Mouse (Mus musculus): Measurements from ENCODE around the gene Chdh. TPM values are rescaled to one million over a fixed set of nuclear protein-coding genes. Genes with fewer than 3 reads are reported as not detected.

Gene Chdh
- total and polyA plus RNA-seq, 3 experiments = not detected

DNA sequence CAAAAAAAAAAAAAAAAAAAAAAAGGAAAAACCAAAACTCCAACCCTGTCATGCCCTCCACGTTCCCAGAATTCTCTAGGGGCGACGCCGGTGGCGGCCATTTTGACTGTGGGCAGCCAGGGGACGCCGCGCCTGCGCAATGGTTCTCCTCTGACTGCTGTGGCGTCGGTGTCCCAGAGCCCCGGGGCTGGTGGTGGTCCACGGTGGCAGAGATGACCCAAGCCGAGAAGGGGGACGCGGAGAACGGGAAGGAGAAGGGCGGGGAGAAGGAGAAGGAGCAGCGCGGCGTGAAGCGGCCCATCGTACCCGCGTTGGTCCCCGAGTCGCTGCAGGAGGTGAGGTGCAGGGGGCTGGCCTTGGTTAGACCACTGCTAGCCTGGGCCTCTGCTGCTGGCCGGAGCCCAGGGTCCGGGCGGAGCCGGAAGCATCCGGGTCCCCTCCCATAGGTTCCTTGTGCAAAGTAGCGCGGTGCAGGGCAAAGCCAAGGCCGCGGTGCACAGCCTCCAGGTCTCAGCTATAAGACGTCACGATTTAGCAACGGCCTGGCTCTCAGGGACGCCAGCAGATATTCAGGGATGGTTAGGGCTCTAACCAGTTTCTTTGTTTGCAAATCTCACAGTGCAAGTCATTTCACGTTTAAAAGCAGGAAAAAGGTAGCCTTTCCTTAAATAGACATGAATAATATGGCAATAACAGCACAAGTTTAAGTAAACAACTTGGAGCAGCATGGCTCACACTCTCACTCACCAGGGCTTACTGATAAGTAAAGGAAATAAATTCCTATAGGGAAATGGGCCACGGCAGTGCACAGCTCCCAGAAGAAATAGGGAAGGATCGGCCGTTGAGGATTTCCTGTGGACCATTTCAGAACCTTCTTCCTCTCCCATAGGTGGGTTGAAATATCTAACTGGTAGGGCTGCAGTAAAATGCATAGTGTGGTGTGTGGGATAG lies 30.3 kb upstream of the Chdh start, which contains the start of gene Actr8 (continued):
- TF ChIP-seq MXI1 (IDR thresholded peaks at IDR 0.05; ENCODE audit: low read depth, low read length) = peak; percentile 74; the same call in 1 of the 2 replicates
- no peak for TF ChIP-seq EP300 (IDR thresholded peaks at IDR 0.05; ENCODE audit: low read length)
- TF ChIP-seq BHLHE40 (IDR thresholded peaks at IDR 0.05; ENCODE audit: low read depth, low read length) = no peak
- no peak for TF ChIP-seq MAFK (IDR thresholded peaks at IDR 0.05; ENCODE audit: insufficient replicate concordance, low read length)
- 0 out of 2 replicates have a peak, but pooled peaks have one; percentile 41 for TF ChIP-seq MEF2A (IDR thresholded peaks at IDR 0.05; ENCODE audit: borderline replicate concordance, low read depth, low read length)
- no peak for TF ChIP-seq JUN (IDR thresholded peaks at IDR 0.05; ENCODE audit: insufficient read depth, low read depth, low read length)
- 0 out of 2 replicates have a peak, but pooled peaks have one; percentile 23 for TF ChIP-seq RCOR1 (conservative IDR thresholded peaks at IDR 0.05; ENCODE audit: low read depth, low read length)
- TF ChIP-seq E2F4 (IDR thresholded peaks at IDR 0.05; ENCODE audit: insufficient replicate concordance, low read depth, low read length) = no peak
- TF ChIP-seq NRF1 (IDR thresholded peaks at IDR 0.05; ENCODE audit: low read depth, low read length) = peak; percentile 92
- TF ChIP-seq IRF4 (IDR thresholded peaks at IDR 0.05; ENCODE audit: low read depth, low read length) = peak; percentile 6; the same call in 1 of the 2 replicates
- peak; percentile 86 for TF ChIP-seq POLR2A (IDR thresholded peaks at IDR 0.05; ENCODE audit: low read depth, low read length)
- TF ChIP-seq SMC3 (IDR thresholded peaks at IDR 0.05; ENCODE audit: low read depth, low read length) = no peak
- 0 out of 2 replicates have a peak, but pooled peaks have one; percentile 53 for TF ChIP-seq TBP (conservative IDR thresholded peaks at IDR 0.05; ENCODE audit: low read depth, low read length)
- TF ChIP-seq GABPA (IDR thresholded peaks at IDR 0.05; ENCODE audit: insufficient replicate concordance, low read depth, low read length) = no peak; the same call in 1 of the 2 replicates
- TF ChIP-seq ZMIZ1 (IDR thresholded peaks at IDR 0.05; ENCODE audit: low read depth, low read length) = 0 out of 2 replicates have a peak, but pooled peaks have one; percentile 86
- peak; percentile 64; the same call in 1 of the 2 replicates for TF ChIP-seq TCF12 (IDR thresholded peaks at IDR 0.05; ENCODE audit: low read depth, low read length)

DNA sequence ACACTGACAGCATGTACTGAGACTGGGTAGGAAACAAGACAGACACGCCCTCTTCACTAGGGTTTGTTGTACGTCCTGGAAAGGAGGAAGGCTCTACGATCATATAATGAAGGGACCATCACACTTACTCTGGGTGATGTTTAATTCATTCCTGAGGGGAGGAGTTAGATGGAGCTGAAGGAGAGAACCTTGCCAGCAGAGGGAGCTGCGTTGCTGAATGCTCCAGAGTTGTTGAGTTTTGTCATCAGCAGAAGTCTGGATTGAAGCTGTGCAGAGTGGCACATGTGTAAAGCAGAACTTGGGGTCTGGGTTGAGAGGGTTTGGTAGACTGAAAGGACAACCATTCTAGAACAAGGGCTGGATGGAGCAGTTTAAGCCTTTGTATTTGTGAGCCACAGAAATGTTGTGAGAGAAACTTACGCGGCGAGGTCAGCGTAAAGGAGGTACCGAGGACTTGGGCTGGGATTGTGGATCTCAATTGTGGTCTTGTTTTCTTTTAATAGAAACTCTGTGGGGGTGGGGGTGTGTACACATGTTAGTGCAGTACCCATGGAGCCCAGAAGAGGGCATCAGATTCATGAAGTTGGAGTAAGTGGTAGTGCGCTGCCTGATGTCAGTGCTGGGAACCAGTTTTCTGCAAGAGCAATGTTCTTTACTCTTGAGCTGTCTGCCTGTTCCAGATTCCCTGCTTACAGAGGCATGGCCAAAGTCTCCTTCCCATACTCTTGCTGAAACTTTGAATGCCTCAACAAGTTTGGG lies 28.2 kb upstream of the Chdh start:
- no peaks in the 10 kb centered on the region for H3K27me3 ChIP-seq (replicated peaks)
- in situ Hi-C loops (cut with MboI; ENCODE audit: low pct_ligation_motif_present, low pct_unique_long_range_greater_than_20kb, low sequenced_read_pairs) (no loop called here), dilution Hi-C loops (cut with MboI; ENCODE audit: extremely low pct_ligation_motif_present, extremely low pct_unique_long_range_greater_than_20kb, low sequenced_read_pairs) (no loop called here)
- no peak overlapping the region for H3K9ac ChIP-seq (ENCODE audit: insufficient read depth, low read depth)
- no peak overlapping the region for H3K4me3 ChIP-seq (replicated peaks in 1 of 3; ENCODE audit: low read depth in 2 of 3, low read length in 2 of 3, poor library complexity in 1 of 3)
- H3K9me3 ChIP-seq (replicated peaks; ENCODE audit: low read length) = peaks cover 12% of the 10 kb centered on the region
- DNase-seq (ENCODE audit: extremely low read depth) = peak; percentile 62
- peaks cover 17% of the 10 kb centered on the region for H3K79me2 ChIP-seq (replicated peaks; ENCODE audit: control insufficient read depth, extremely low read depth, insufficient read depth, poor library complexity, severe bottlenecking)
- H3K27ac ChIP-seq (ENCODE audit: insufficient read depth, low read depth) = no peak overlapping the region
- no peak for TF ChIP-seq USF2 (conservative IDR thresholded peaks at IDR 0.05; ENCODE audit: low read depth, low read length)
- no peak for TF ChIP-seq NELFE (IDR thresholded peaks at IDR 0.05; ENCODE audit: low read depth, low read length)
- TF ChIP-seq JUND (conservative IDR thresholded peaks at IDR 0.05; ENCODE audit: low read depth, low read length) = no peak
- TF ChIP-seq CTCF (conservative IDR thresholded peaks at IDR 0.05 in 1 of 2, IDR thresholded peaks at IDR 0.05 in 1 of 2; ENCODE audit: low read depth in 2 of 2, low read length in 2 of 2) = peak; percentile 17 to 59; a peak in 2 of 4 replicates
- no peak; the same call in none of the 2 replicates for TF ChIP-seq RAD21 (IDR thresholded peaks at IDR 0.05; ENCODE audit: low read depth, low read length)
- TF ChIP-seq ZNF384 (IDR thresholded peaks at IDR 0.05; ENCODE audit: low read depth, low read length) = no peak
- TF ChIP-seq SMC3 (IDR thresholded peaks at IDR 0.05; ENCODE audit: low read depth, low read length) = peak; percentile 27
- peaks cover 2 to 19% of the 10 kb centered on the region in 2 experiments; a peak in 3 of 4 replicates for H3K4me1 ChIP-seq (ENCODE audit: control insufficient read depth in 1 of 2, insufficient read depth in 2 of 2)
- H3K36me3 ChIP-seq (replicated peaks in 1 of 2; ENCODE audit: control insufficient read depth in 1 of 2, insufficient read depth in 1 of 2, low read length in 1 of 2) = peaks cover 41 to 68% of the 10 kb centered on the region in 2 experiments
- H3K4me2 ChIP-seq (ENCODE audit: insufficient read depth, low read depth, poor library complexity, severe bottlenecking) = no peak overlapping the region

All from CH12.LX (cell line).